Mouse (Mus musculus) lung, adult 10 weeks (tissue): Measurements from ENCODE around the gene Serpinb6b. TPM values are rescaled to one million over a fixed set of nuclear protein-coding genes. Genes with fewer than 3 reads are reported as not detected.

ENCODE experiments used
- polyA plus RNA-seq: library from polyadenylated mRNA; stranded (reverse); fragments of 350-450 nt; fragmentation: Illumina TruSeq; extraction: RNeasy Lipid Tissue Mini Kit (QIAGEN cat#74804); gene quantifications from one replicate; pipeline ENCODE4 v1.2.3, GENCODE M21; 2014; ENCODE audit warnings: low read depth, low replicate concordance; ENCODE audit not compliant: insufficient read depth

The Serpinb6b gene
- 97.0 TPM for polyA plus RNA-seq

GRCm38 (mm10) chr13:32964989-32965811 is at the start of gene Serpinb6b:
Gene Serpinb6b, plus strand, starts transcription at chr13:32965209.

GRCm38 (mm10) chr13:33002950-33003349 is 37.9 kb downstream of the Serpinb6b start, which contains the start of gene Serpinb9:
Gene Serpinb9, plus strand, starts transcription at chr13:33003250.

GRCm38 (mm10) chr13:33027244-33027643 is 62.2 kb downstream of the Serpinb6b start, which contains the start of gene Serpinb9b:
Gene Serpinb9b, plus strand, starts transcription at chr13:33027416.

Other genes starting within 250 kb of the Serpinb6b start
- 1.3 TPM for gene Mylk4, start 181.3 kb upstream of the Serpinb6b start, polyA plus RNA-seq
- 19.9 TPM for gene Wrnip1, start 163.2 kb upstream of the Serpinb6b start, polyA plus RNA-seq
- gene D930007J09Rik, start 162.4 kb upstream of the Serpinb6b start, polyA plus RNA-seq = not detected
- 35.4 TPM for gene Serpinb1a, start 114.0 kb upstream of the Serpinb6b start, polyA plus RNA-seq
- gene Serpinb1c, start 67.0 kb upstream of the Serpinb6b start, polyA plus RNA-seq = 0.21 TPM
- gene Serpinb9, start 38.0 kb downstream of the Serpinb6b start, polyA plus RNA-seq = 50.6 TPM
- gene Serpinb9b, start 62.2 kb downstream of the Serpinb6b start, polyA plus RNA-seq = 0.71 TPM
- gene Serpinb1b, start 113.4 kb downstream of the Serpinb6b start, polyA plus RNA-seq = 1.2 TPM
- not detected for gene Serpinb9c, start 194.5 kb downstream of the Serpinb6b start, polyA plus RNA-seq
- gene Serpinb9d, start 227.8 kb downstream of the Serpinb6b start, polyA plus RNA-seq = not detected